Mouse (Mus musculus): ENCODE measurements at regions not wholly inside any gene's neighbourhood (a gene's known extent, or its start where the extent isn't known, plus 50 kb on each side); places are given as distances from the start of the nearest gene placed in this dataset.

DNA sequence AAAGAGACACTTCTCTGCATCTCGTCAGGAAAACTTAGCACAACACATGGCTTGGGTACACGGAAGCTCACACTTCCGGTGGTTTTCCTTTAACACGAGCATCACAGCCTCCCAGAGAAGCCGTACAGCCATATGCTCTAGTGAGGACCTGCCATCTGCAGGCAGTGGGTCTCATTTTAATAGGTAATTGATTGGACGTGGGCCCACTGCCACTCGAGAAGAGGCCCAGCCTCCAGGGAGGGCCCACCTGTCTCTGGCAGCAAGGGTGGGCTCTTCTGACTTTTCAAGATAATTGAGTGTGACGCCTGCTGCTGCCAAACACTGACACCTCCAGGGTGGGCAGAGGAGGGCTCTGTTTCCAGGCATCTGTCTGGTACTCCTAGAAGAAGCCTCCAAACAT is 282.1 kb upstream of the Zdhhc25 start:
- ATAC-seq (replicated peaks; ENCODE audit: insufficient number of reproducible peaks, low FRiP score, low TSS enrichment, poor library complexity, severe bottlenecking), result no peak

DNA sequence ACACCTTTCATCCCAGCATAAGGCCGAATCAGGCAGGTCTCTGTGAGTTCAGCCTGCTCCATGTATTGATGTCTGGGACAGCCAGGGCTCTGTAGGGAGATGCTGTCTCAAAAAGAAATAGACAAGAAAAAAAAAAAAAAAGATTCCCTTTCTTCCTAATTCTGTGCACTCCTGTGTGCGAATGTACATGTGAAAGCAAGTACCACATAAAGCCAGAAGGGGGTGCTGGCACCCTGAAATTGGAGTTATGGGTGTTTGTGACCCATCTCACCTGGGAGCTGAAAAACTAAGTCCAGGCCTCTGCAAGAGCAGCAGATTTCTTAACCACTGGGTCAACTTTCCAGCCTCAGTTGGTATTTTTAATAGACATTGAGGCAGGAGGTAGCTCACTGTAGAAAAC is 280.6 kb upstream of the Zdhhc25 start:
- ATAC-seq (replicated peaks; ENCODE audit: insufficient number of reproducible peaks, low FRiP score, low TSS enrichment, poor library complexity, severe bottlenecking), result no peak

DNA sequence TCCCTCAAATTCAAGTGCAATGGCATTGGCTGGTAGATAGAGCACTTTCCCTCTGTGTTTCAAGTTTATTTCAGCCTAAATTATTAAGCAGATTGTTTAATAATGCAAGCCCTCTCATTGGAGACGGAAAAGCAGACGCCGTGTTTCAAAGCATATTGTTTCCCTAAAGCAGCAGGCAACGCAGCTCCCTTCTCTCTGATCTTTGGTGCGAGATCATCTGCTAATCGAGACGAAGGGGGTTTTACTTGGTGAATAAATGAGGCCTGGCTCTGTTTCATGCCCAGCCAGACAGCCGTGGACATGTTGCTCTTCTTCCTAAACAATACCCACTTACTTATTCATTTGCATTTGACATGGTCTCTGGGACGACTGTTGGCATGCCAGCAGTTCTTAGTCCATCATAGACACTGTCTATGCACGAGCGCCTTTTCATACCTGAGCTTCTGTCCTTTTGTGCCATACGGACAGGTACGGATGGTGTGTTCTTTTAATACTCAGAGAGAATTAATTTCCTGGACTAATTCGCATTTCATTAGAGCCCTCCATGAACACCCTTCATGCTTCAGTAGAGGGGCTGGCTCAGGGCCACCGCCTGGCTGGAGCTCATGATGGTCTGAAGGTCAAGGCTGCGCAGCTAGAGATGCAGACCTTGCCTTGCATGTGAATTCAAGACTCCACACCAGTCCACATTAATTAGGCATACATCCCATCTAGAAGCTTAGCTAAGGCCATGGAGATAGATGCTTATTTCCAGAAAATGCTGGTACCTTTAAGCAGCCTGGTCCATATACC is 276.3 kb upstream of the Zdhhc25 start:
- no peak for ATAC-seq (replicated peaks; ENCODE audit: insufficient number of reproducible peaks, low FRiP score, low TSS enrichment, poor library complexity, severe bottlenecking)

DNA sequence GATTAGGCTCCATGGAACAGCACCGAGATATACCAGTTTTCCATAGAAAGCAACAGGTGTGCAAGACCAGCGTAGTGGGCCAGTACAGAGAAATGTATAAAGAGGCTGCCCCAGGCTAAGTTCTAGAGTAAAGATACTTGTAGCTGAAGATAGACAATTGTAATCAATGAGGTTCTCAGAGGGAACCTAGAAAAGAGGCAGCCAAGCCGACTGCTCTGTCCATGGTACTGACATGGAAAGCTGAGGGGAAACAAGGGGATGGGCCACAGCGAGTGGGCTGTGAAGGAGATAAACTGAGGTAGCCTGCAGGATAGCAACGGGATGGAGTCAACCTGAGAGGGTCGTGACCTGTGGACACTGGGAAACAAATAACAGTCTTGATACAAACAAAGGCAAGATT is 275.0 kb upstream of the Zdhhc25 start:
- ATAC-seq (replicated peaks; ENCODE audit: insufficient number of reproducible peaks, low FRiP score, low TSS enrichment, poor library complexity, severe bottlenecking), result no peak

DNA sequence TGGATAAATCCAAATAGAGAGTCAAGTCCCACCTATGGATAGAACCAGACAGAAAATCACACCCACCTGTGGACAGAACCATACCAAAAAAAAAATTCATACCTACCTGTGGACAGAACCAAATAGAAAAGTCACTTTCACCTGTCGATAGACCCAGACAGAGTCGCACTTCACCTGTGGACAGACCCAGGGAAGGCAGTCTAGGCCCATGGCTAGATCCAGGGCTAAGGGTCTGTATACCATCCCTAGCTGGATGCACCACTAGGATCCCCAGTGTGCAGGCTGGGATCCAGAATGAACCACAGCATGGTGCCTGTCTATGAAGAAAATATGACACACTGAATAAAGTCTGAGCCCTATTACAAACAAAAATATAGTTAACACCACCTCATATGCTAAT is 246.9 kb upstream of the Zdhhc25 start:
- no peak for ATAC-seq (replicated peaks; ENCODE audit: insufficient number of reproducible peaks, low FRiP score, low TSS enrichment, poor library complexity, severe bottlenecking)

DNA sequence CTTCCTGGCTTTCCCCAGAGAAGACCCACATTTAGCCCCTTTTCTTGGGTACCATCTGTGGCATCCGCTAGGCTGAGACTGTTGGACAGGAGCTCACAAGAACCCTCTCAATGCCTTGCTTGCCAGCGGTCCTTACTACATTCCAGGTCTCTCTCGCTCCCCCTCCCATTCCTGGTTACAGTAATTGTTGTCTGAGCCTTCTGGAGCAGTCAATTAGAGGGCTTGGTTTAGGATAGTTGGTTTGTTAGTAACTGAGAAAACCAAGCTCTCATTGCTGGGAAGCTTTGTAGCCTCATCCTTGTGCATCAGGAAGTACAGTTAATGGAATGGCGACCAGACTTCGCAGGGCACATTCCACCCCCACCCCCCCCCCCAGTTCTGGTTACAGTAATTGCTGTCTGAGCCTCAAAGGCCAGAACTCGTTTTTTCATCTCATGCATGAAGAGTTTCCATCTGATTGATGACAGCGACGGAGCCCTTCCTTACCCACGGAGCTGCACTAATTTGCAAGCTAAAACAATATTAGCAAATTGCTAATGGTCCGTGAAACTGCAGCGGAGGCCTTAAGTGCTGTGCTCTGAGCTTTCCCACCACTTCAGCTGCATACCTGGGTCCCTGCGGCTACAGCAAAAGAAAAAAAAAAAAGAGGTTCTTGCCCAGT is 239.6 kb upstream of the Zdhhc25 start:
- ATAC-seq (replicated peaks; ENCODE audit: insufficient number of reproducible peaks, low FRiP score, low TSS enrichment, poor library complexity, severe bottlenecking), result no peak

DNA sequence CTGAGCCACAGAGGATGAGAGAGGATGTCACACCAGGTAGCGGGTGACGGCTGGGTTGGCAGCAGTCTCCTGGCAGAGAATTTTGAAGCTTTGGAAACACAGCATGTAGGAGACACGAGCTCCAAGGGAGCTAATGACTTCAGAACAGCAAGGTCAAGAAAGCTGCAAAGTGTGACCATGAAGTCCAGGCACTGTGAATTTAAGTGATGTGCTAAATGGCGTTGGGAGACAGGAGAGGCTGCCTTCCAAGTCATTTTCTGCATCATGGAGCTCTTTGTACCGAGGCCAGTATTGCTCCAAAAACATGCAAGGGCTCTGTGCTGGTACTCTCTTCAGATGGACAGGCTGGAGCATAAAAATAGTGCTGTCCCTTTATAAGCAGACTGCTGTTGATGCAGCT is 238.8 kb upstream of the Zdhhc25 start:
- no peak for ATAC-seq (replicated peaks; ENCODE audit: insufficient number of reproducible peaks, low FRiP score, low TSS enrichment, poor library complexity, severe bottlenecking)

DNA sequence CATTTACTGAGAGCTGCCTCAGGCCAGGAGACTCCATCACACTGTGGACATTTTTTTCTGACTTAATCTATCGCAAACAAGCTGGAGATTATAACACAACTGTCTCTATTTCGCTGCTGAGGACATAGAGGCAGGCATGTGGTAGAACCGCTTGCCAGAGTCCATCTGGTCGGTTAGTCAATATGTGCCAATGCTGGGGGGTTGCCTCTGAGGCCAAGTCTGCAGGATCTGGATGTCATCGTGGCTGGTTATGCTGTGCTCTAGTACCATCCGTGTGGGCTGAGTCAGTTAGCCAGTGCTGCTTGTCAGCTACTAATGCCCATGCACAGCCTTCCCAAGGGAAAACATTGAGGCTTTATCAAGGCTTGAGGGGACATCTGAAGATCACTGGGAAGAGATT is 237.1 kb upstream of the Zdhhc25 start:
- no peak for ATAC-seq (replicated peaks; ENCODE audit: insufficient number of reproducible peaks, low FRiP score, low TSS enrichment, poor library complexity, severe bottlenecking)

DNA sequence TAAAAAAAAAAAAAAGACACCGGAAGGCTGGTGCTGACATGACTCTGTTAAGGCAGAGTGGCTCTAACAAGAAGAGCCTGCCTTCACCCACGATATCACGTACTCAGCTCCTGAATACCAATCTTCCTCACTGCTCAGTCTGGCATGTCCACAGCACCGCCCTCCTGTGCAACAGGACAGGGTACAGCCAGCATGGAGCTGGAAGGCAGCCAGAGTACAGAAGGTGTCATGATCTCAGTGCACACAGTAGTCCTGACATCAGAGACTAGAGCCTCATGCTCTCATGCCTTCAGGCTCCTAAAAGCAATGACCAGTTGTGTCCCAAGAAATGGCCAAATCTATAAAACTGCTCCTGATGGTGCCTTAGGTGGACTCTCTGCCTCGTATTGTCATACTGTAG is 229.7 kb upstream of the Zdhhc25 start:
- no peak for ATAC-seq (replicated peaks; ENCODE audit: insufficient number of reproducible peaks, low FRiP score, low TSS enrichment, poor library complexity, severe bottlenecking)

DNA sequence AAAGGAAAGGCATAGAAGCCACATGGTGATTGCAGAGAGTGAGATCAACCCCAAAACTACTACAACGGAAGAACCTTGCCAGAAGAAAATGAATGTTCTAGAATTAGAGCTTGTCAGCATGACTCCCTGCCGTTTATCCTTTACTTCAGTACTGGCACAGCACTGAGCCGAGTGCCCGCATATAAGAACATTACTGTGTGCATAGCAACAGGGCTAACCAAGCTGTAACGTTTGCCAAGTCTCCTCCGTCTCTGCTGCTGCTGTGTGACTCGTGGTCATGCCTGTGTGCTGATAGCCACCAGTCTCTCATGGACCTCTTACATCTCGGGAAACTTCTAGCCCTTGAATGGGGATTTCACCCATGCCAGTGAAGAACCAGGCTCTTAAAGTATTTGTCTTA is 228.1 kb upstream of the Zdhhc25 start:
- ATAC-seq (replicated peaks; ENCODE audit: insufficient number of reproducible peaks, low FRiP score, low TSS enrichment, poor library complexity, severe bottlenecking), result no peak

DNA sequence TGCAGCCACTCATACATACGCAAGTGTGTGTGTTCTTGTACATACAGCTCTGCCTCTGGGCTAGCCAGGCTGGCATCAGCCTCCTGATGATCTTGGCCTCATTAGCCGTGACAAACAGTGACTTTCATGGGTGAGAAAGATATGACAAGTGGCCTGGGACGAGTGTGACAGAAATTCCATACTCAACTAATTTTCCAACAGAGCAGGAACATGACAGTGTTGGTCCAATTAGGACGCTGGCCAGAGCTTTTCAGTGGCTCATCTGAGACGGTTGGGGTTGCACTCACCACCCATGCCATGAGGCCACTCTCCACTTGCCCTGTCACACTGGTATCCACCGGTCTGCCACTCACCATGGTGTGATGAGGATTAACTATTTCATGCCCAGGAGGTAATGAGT is 226.2 kb upstream of the Zdhhc25 start:
- no peak for ATAC-seq (replicated peaks; ENCODE audit: insufficient number of reproducible peaks, low FRiP score, low TSS enrichment, poor library complexity, severe bottlenecking)

DNA sequence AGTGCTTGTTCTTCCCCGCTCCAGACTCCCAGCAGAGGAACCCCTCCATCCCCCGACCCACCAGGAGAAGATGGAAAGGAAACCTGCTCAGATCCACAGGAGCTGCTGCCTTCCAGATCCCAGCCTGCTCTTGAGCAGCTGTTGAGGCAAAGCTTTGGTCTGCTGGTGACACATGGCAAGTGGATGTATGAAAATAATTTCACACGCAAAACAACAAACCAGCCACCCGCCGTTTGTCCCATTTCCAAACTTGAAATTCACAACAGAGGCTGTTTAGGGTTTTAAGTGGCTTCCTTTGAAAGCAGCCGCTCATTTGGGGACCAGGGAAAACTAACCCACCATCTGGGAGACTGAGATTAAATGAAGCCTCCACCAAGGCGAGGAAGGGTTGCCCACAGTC is 220.8 kb upstream of the Zdhhc25 start:
- ATAC-seq (replicated peaks; ENCODE audit: insufficient number of reproducible peaks, low FRiP score, low TSS enrichment, poor library complexity, severe bottlenecking), result no peak

DNA sequence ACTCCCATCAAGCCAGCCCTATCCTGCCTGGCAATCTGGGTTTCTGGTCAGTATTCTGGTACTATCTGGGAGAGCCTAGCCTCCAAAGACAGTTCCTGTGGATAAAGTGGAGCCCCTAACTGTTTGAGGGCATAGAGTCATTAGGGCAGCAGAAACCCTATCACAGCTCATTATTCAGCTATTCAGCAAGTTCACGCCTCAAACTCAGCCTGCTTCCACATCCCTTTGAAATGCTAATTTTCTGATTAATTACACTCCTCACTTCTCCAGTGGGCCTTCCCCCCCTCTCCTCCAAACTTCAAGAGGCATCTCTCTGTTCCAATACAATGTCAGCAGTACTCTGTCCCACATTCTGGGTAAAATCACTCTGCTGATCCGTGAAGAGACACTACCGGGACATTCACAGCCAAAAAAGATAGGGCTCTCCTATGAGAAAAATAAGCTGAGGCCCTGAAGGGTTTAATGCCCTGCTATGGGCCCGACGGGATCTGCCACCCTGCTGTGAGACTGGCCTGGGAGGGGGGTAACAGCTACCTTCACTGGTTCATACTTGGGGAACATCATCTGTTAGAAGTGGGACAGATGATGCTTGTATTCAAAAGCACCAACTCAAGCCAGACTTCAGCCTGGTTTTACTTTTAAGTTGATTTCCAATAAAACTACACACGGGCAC is 220.0 kb upstream of the Zdhhc25 start:
- ATAC-seq (replicated peaks; ENCODE audit: insufficient number of reproducible peaks, low FRiP score, low TSS enrichment, poor library complexity, severe bottlenecking), result no peak

DNA sequence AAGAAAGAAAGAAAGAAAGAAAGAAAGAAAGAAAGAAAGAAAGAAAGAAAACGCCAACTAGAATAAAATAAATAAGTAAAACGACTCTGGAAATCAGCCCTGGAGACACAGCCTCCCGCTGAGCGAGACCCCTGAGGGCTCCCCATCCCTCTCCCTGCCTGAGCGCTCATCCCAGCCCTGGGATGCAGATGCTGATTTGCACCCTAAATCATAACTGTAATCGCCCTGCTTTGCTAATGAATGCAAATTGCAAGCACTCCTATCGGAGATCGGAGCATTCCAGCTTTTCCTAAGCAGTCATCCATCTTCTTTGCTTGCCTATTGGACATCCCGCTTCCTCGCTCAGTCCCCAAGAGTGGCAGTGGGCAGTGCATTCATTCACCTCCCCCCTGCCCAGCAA is 218.7 kb upstream of the Zdhhc25 start:
- ATAC-seq (replicated peaks; ENCODE audit: insufficient number of reproducible peaks, low FRiP score, low TSS enrichment, poor library complexity, severe bottlenecking), result no peak

DNA sequence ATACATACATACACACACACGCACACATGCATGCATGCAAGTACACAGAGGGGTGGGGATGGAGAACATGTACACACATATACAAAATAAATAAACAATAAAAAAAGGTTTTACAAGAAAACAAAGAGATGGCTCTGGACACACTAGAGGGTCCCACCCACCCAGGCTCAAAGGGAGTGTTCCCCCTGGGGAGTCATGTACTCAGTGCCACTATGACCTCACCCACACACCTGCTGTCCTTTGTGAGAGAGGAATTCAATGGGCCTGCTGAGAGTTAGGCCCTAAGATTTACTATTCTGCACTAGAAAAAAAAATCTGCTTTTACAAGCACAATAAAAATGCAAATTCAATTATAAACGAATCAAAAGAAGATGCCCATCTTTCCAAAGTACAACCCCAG is 214.2 kb upstream of the Zdhhc25 start:
- no peak for ATAC-seq (replicated peaks; ENCODE audit: insufficient number of reproducible peaks, low FRiP score, low TSS enrichment, poor library complexity, severe bottlenecking)

DNA sequence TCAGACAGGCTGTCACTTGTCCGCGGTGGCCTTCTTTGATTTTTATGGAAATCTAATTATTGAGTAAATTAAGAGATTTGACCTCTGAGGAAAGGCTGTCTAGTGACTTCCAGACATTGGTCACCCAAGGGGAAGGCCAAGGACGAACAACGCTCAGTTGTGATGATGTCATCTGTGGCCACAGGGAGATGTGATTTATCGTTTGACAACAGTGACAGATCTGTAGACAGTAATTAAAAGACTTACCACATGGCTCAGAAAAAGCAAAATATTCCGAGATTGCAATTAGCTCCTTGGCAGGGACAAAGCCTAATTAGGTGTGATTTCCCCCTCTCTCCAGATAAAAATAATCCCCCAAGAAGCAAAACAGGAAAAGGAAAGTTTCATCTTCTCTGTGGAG is 213.4 kb upstream of the Zdhhc25 start:
- no peak for ATAC-seq (replicated peaks; ENCODE audit: insufficient number of reproducible peaks, low FRiP score, low TSS enrichment, poor library complexity, severe bottlenecking)

DNA sequence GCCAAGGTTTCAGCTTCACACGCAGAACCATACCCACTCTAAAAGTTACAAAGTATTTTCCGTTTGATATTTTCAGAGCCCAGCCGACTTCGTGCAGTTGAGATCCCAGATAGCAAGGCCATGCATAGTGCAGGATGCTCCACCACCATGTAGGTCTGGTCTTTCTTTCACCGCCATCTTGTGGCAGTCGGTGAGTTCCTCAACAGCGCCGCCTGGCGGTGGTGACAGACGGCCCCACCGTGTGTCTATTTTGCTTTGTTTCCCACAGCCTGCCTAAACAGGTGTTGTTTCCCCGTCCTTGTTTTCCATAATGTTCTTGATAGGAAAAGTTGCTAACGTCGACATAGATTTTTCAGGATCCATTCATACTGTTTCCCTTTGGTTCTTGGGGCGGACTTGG is 208.3 kb upstream of the Zdhhc25 start:
- no peak for ATAC-seq (replicated peaks; ENCODE audit: insufficient number of reproducible peaks, low FRiP score, low TSS enrichment, poor library complexity, severe bottlenecking)

DNA sequence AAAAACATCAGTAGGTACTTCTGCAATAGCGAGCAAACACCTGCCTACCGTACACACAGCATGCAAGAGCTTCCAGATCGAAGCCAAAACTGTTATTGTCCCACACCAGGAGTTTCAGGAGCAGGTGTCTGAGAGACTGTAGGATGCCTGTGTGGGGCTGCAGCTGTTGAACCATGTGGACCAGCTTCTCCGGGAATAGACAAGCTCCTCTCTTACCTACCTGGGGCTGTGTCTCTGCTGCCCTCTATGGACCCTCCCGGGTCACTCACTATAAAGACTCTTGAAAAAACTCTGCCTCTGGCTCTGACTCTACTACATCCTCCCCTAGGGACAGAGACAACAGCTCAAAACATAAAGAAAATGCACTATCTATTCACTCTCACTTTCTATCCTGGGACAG is 201.0 kb upstream of the Zdhhc25 start:
- no peak for ATAC-seq (replicated peaks; ENCODE audit: insufficient number of reproducible peaks, low FRiP score, low TSS enrichment, poor library complexity, severe bottlenecking)

DNA sequence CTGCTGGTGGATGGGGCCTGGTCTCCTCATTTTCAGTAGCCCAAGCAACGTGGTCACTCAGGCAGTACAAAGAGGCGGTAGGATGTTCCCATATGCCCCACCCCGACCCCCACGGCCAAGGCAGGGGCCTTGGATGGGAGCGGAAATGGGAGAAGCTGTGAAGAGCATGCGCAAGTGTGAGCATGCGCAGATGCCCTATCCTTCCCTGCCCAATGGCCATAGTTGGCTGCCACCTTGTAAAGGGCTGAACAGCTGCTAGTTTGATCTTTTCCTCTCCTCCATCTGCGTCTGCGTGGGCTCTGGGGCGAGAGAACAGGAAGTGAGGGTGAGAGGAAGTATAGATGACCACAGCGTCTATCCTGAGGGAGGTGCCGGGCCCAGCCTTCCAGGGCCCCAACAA is 200.1 kb upstream of the Zdhhc25 start:
- no peak for ATAC-seq (replicated peaks; ENCODE audit: insufficient number of reproducible peaks, low FRiP score, low TSS enrichment, poor library complexity, severe bottlenecking)

DNA sequence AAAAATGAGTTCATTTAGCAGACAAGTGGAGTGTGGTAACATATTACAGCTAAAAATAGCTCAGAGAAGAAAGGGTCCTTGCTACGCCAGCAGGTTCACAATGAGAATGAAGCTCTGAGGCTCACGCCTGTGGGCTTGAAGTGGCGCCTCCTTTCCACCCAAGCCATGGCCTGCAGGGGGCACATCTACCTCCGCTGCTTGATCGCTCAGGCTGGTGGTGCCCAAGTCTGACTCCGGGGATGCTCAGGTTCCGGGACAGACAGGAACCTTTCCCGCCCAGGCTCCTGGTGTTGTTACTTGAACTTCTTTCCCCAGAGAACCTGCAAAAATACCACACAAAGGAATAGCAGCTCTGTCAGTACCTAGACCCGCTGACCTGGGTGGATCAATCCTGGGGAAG is 199.3 kb upstream of the Zdhhc25 start:
- no peak for ATAC-seq (replicated peaks; ENCODE audit: insufficient number of reproducible peaks, low FRiP score, low TSS enrichment, poor library complexity, severe bottlenecking)

All from monocyte, adult 5-6 weeks (primary cell).